Mouse (Mus musculus) layer of hippocampus, postnatal 14 days (tissue): Measurements from ENCODE around the gene Atp6v0d1. TPM values are rescaled to one million over a fixed set of nuclear protein-coding genes. Genes with fewer than 3 reads are reported as not detected.
"Not testable (repeated sequence)": the region's sequence is repeated elsewhere in the genome, so short reads cannot be mapped to it uniquely, and the experiment has no call there.

Source experiments
- DNase-seq, 2 experiments: peaks; one replicate each; pipeline ENCODE4 v3.0.0; 2021 to 2022; ENCODE audit warnings: low spot score in 2 of 2, mixed read lengths in 1 of 2
- total RNA-seq, 2 experiments: library from RNA; stranded (reverse); gene quantifications; 2 replicates each; pipeline ENCODE4 v1.2.3; 2021

The Atp6v0d1 gene
- total RNA-seq, 2 experiments from 2014 or later: 321 to 323 TPM

DNA sequence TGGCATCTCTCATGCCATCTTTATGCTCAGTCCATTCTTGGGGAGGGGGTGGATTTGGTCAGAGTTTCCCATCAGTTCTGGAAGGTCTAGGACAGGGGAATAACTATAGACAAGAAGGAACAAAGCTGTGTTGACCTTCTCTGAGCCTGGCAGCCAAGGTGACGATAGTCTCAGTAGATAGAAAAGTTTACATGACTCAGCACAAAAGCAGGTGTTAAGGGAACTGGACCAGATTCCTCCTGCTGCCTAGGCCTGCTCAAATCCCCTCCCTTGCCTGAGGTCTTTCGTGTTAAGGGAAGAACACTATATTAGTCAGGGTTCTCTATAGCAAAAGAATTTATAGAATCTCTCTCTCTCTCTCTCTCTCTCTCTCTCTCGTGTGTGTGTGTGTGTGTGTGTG, 13.9 kb upstream of the Atp6v0d1 start:
- no peak for DNase-seq

DNA sequence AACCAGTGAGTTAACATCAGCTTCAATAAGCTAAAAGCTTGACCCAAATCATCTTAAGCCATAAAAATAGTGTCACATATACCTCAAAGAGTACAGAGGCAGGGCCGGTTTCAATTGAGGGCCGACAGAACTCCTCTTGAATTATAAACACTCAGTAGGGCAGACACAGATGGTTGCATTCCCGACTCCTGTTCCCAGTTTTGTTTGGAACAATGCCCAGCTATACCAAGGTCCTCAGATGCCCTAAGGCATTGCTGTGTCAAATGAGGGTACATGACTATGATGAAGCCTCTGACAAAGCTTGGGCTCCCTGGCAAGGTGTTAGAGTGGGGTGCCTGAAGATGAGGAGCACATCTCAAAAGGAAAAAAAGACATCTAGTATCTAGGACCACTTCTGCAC, 9.7 kb upstream of the Atp6v0d1 start:
- DNase-seq: no peak

GRCm38 (mm10) chr8:105574741-105575140, 8.9 kb upstream of the Atp6v0d1 start:
- no peak for DNase-seq

DNA sequence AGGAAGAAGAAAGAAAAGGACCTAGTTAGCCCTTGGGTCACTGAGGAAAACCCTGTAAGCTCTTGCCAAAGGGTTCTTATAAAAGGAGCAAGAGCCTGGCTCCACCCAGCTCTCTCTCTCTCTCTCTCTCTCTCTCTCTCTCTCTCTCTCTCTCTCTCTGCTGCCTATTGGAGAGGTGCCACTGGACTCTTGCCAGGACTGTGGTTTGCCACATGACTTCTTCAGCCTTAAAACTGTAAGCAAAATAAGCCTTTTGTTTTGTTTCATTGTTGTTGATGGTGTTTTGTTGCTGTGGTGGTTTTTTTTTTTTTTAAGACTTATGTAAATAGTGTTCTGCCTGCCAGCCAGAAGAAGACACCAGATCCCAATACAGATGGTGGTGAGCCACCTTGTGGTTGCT, 7.6 kb upstream of the Atp6v0d1 start:
- no peak for DNase-seq

- DNase-seq: no peak
Measured at GRCm38 (mm10) chr8:105571810-105572209, 6.0 kb upstream of the Atp6v0d1 start.

GRCm38 (mm10) chr8:105566703-105567595, 1.1 kb upstream of the Atp6v0d1 start:
- DNase-seq: no peak

DNA sequence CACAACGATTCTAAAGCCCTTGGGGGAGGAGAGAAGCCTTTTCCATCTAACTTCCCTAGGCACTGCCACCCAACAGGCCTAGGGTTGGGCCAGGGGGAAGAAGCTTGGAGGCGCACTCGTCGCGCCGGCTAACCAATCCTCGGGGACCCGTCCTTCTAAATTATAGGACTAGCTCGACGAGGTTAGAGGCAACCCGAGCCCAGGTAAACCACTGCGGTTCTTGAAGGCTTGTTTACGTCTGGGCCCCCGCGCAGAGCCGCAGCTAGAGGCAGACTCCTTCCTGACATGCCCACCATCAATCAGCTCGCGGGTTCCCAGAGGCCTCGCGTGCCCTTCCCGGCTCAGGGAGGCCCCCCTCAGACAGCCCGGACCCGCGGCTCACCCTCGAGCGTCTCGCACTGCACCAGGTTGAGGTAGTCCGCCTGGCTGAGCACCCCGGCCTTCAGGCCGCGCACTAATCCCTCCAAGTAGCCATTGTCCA, 406 bp downstream of the Atp6v0d1 start:
- DNase-seq: peak in 1 of 2 experiments; percentile 37

DNA sequence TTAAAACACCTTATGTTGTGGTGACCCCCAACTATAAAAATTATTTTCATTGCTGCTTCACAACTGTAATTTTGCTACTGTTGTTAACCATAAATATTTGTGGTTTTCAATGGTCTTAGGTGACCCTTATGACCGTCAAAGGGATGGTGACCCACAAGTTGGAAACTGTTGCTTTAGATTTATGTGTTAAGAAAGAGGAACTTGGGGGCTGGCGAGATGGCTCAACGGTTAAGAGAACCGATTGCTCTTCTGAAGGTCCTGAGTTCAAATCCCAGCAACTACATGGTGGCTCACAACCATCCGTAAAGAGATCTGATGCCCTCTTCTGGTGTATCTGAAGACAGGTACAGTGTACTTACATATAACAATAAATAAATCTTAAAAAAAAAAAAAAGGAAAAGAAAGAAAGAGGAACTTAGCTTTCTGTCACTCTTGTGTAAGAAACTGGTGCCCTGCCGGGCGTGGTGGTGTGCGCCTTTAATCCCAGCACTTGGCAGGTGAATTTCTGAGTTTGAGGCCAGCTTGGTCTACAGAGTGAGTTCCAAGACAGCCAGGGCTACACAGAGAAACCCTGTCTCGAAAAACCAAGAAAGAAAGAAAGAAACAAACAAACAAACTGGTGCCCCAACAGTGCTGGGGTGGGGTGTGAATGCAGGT, 1.1 kb downstream of the Atp6v0d1 start:
- not testable (repeated sequence) for DNase-seq

DNA sequence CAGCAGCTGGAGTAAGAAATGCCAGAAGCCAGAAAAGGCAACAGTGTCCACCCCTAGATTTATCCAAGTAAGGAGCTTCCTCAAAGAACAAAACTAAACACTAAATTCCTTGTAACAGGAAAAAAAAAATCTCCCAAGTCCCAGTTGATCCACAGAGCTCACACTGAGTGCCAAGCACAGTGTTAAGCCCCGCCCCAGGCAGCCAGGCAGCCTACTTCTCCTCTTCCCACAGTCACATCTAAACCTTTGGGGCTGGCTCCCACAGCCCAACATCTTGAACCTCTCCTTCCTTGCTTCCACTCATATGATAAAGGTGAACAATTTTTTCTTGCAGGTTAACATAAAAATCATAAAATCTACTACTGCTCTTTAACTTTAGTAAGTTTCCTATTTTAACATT, 2.0 kb downstream of the Atp6v0d1 start:
- no peak for DNase-seq

DNA sequence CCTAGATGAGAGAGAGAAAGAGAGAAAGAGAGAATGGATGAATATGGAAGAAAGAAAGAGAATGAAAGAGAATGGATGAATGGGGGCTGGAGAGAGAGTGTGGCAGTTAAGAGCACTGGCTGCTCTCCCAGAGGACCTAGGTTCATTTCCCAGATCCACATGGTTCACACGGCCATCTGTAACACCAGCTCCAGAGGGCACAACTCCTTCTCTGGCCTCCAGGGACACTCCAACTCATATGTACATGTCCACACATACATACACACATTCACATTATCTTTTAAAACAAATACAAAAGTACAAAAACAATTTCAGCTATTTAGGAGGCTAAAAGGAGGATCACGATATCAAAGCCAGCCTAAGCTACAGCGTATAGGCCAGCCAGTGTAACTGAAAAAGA, 3.0 kb downstream of the Atp6v0d1 start:
- DNase-seq: no peak

GRCm38 (mm10) chr8:105555230-105555629, 10.6 kb downstream of the Atp6v0d1 start:
- DNase-seq: no peak

GRCm38 (mm10) chr8:105554087-105554486, 11.8 kb downstream of the Atp6v0d1 start:
- peak; percentile 45 to 68 for DNase-seq

GRCm38 (mm10) chr8:105552824-105553223, 13.0 kb downstream of the Atp6v0d1 start:
- no peak for DNase-seq

GRCm38 (mm10) chr8:105552032-105552431, 13.8 kb downstream of the Atp6v0d1 start:
- no peak for DNase-seq

GRCm38 (mm10) chr8:105550083-105550482, 15.8 kb downstream of the Atp6v0d1 start:
- no peak for DNase-seq

- no peak for DNase-seq
Measured at GRCm38 (mm10) chr8:105549506-105549905, 16.3 kb downstream of the Atp6v0d1 start.

- DNase-seq: no peak
Measured at GRCm38 (mm10) chr8:105546384-105547350, 19.2 kb downstream of the Atp6v0d1 start.

DNA sequence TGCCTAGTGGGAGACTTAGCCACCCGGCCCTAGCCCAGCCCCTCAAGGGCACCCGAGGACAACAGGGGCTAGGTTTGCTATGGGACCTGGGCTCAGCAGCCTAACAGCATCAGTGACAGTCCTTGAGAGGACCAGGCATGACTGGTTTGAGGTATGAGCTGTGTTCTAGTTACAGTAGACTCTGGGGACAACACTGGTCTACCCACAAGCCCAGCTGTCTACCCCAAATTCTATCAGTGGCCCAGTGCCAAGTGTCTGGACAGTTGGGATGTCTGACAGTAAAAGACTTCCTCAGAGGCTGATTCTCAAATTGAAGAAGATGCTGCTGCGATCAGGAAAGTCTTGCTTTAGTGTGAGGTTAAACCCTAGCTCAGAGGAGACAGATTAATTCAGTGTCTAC, 20.6 kb downstream of the Atp6v0d1 start:
- no peak for DNase-seq

DNA sequence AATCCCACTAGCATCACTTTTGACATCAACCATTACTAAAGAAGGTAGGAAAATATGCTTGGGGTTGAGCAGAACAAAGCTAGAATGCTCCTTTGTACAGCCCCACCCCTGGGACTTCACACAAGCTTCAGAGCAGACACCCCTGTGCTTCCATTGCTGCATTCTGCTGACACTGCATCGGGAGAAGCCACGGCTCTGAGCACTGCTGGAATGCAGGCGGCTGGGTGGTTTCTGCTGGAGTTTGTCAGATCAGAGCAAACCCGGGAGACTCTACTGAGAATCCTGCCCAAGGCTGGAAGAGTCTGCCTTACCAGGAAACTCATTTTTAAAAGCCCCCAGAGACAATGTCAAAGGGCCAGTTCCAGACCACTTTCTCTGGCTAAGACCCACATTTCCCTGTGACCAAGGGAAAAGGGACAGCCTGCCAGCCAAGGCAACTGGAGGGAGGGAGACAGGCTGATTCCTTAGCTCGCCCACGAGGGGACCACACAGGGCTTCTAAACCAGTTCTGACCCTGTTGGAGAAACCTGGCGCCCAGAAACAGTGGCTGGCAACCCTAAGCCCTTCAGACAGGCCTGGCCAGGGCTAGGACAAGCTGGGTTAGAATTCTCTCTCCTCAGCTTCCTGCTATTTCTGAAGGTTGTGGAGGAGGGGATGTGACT, 21.2 kb downstream of the Atp6v0d1 start:
- DNase-seq: no peak

DNA sequence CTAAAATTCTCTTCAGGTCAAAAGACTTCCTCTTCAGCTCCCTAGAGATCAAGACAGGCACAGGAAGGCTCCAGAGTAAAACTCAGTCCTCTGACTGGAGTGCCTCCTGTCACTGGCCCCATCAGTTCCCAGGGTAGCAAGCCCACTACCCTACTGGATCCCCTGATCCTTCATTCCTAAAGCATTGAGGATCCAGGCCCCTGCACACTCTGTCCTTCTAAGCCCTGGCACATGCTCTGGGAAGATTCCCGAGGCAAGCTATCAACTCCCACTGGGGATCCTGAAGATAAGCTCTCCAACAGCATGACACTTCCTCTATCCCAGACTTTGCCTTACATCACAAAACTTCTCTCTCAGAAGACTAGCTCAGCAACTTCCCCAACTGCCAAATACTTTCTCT, 22.1 kb downstream of the Atp6v0d1 start:
- DNase-seq: no peak

- DNase-seq: no peak
Measured at GRCm38 (mm10) chr8:105542808-105543207, 23.0 kb downstream of the Atp6v0d1 start.
